Mouse (Mus musculus): Measurements from ENCODE around the gene Dip2c. TPM values are rescaled to one million over a fixed set of nuclear protein-coding genes. Genes with fewer than 3 reads are reported as not detected.

Dip2c gene
- polyA plus RNA-seq, 1 experiment from 2014 or later = 7.1 TPM

GRCm38 (mm10) chr13:9473383-9473782 lies 197.1 kb downstream of the Dip2c start:
- H3K9ac ChIP-seq (ENCODE audit: low read length) = no peak overlapping the region
- no peaks in the 10 kb centered on the region for H3K36me3 ChIP-seq (ENCODE audit: control insufficient read depth, insufficient read depth, low read length)
- H3K27me3 ChIP-seq (ENCODE audit: control insufficient read depth, insufficient read depth, low read length) = no peaks in the 10 kb centered on the region
- H3K4me3 ChIP-seq (ENCODE audit: low read depth, low read length) = no peak overlapping the region
- DNase-seq (ENCODE audit: low spot score, missing footprints) = no peak
- H3K4me2 ChIP-seq = no peak overlapping the region
- H3K27ac ChIP-seq (ENCODE audit: low read depth, low read length) = no peak overlapping the region
- H3K4me1 ChIP-seq (ENCODE audit: control insufficient read depth, insufficient read depth, low read length) = no peaks in the 10 kb centered on the region
- H3K9me3 ChIP-seq (ENCODE audit: control insufficient read depth, low read length) = no peaks in the 10 kb centered on the region
- no peak for ATAC-seq (ENCODE audit: low FRiP score)
- 95% methylated on average over 1 of the region's 1 CpGs for WGBS

- Histone ChIP-seq H3K27ac (ENCODE audit: low read depth, low read length) (no peak overlapping the region), H3K9me3 (ENCODE audit: control insufficient read depth, low read length) (no peaks in the 10 kb centered on the region), H3K27me3 (ENCODE audit: control insufficient read depth, insufficient read depth, low read length) (no peaks in the 10 kb centered on the region), H3K4me2 (no peak overlapping the region), H3K9ac (ENCODE audit: low read length) (no peak overlapping the region), H3K4me3 (ENCODE audit: low read depth, low read length) (no peak overlapping the region), H3K36me3 (ENCODE audit: control insufficient read depth, insufficient read depth, low read length) (no peaks in the 10 kb centered on the region), H3K4me1 (ENCODE audit: control insufficient read depth, insufficient read depth, low read length) (no peaks in the 10 kb centered on the region)
- ATAC-seq (ENCODE audit: low FRiP score) (no peak), DNase-seq (ENCODE audit: low spot score, missing footprints) (no peak)
- WGBS = 96% methylated on average over 1 of the region's 1 CpGs
Observed at GRCm38 (mm10) chr13:9481722-9482121, 205.4 kb downstream of the Dip2c start.

GRCm38 (mm10) chr13:9489696-9490095 lies 213.4 kb downstream of the Dip2c start:
- H3K27ac ChIP-seq (ENCODE audit: low read depth, low read length) = no peak overlapping the region
- no peak for ATAC-seq (ENCODE audit: low FRiP score)
- H3K27me3 ChIP-seq (ENCODE audit: control insufficient read depth, insufficient read depth, low read length) = no peaks in the 10 kb centered on the region
- no peak overlapping the region for H3K9ac ChIP-seq (ENCODE audit: low read length)
- no peaks in the 10 kb centered on the region for H3K9me3 ChIP-seq (ENCODE audit: control insufficient read depth, low read length)
- no peak overlapping the region for H3K4me3 ChIP-seq (ENCODE audit: low read depth, low read length)
- no peaks in the 10 kb centered on the region for H3K4me1 ChIP-seq (ENCODE audit: control insufficient read depth, insufficient read depth, low read length)
- H3K36me3 ChIP-seq (ENCODE audit: control insufficient read depth, insufficient read depth, low read length) = no peaks in the 10 kb centered on the region
- DNase-seq (ENCODE audit: low spot score, missing footprints) = no peak
- 87% methylated on average over 3 of the region's 3 CpGs for WGBS
- H3K4me2 ChIP-seq = no peak overlapping the region

- Histone ChIP-seq H3K36me3 (ENCODE audit: control insufficient read depth, insufficient read depth, low read length) (no peaks in the 10 kb centered on the region), H3K9ac (ENCODE audit: low read length) (no peak overlapping the region), H3K4me3 (ENCODE audit: low read depth, low read length) (no peak overlapping the region), H3K4me1 (ENCODE audit: control insufficient read depth, insufficient read depth, low read length) (no peaks in the 10 kb centered on the region), H3K9me3 (ENCODE audit: control insufficient read depth, low read length) (no peaks in the 10 kb centered on the region), H3K27me3 (ENCODE audit: control insufficient read depth, insufficient read depth, low read length) (no peaks in the 10 kb centered on the region), H3K27ac (ENCODE audit: low read depth, low read length) (no peak overlapping the region), H3K4me2 (peak overlapping the region; percentile 12; the same call in 1 of the 2 replicates)
- DNase-seq (ENCODE audit: low spot score, missing footprints) (no peak), ATAC-seq (ENCODE audit: low FRiP score) (no peak)
- 65% methylated on average over 21 of the region's 21 CpGs for WGBS
Observed at GRCm38 (mm10) chr13:9494726-9495125, 218.4 kb downstream of the Dip2c start.

- H3K9ac ChIP-seq (ENCODE audit: low read length) = no peak overlapping the region
- no peak for DNase-seq (ENCODE audit: low spot score, missing footprints)
- no peaks in the 10 kb centered on the region for H3K9me3 ChIP-seq (ENCODE audit: control insufficient read depth, low read length)
- H3K27ac ChIP-seq (ENCODE audit: low read depth, low read length) = no peak overlapping the region
- no peak overlapping the region for H3K4me2 ChIP-seq
- H3K4me1 ChIP-seq (ENCODE audit: control insufficient read depth, insufficient read depth, low read length) = no peaks in the 10 kb centered on the region
- no peak for ATAC-seq (ENCODE audit: low FRiP score)
- H3K36me3 ChIP-seq (ENCODE audit: control insufficient read depth, insufficient read depth, low read length) = no peaks in the 10 kb centered on the region
- no peaks in the 10 kb centered on the region for H3K27me3 ChIP-seq (ENCODE audit: control insufficient read depth, insufficient read depth, low read length)
- 90% methylated on average over 6 of the region's 6 CpGs for WGBS
- no peak overlapping the region for H3K4me3 ChIP-seq (ENCODE audit: low read depth, low read length)
Observed at GRCm38 (mm10) chr13:9504118-9504856, 228.0 kb downstream of the Dip2c start.

GRCm38 (mm10) chr13:9538556-9538955 lies 262.2 kb downstream of the Dip2c start:
- no peaks in the 10 kb centered on the region for H3K36me3 ChIP-seq (ENCODE audit: control insufficient read depth, insufficient read depth, low read length)
- no peak for DNase-seq (ENCODE audit: low spot score, missing footprints)
- no peak for ATAC-seq (ENCODE audit: low FRiP score)
- no peak overlapping the region for H3K4me2 ChIP-seq
- H3K4me1 ChIP-seq (ENCODE audit: control insufficient read depth, insufficient read depth, low read length) = no peaks in the 10 kb centered on the region
- H3K4me3 ChIP-seq (ENCODE audit: low read depth, low read length) = no peak overlapping the region
- no peak overlapping the region for H3K27ac ChIP-seq (ENCODE audit: low read depth, low read length)
- H3K9ac ChIP-seq (ENCODE audit: low read length) = no peak overlapping the region
- H3K9me3 ChIP-seq (ENCODE audit: control insufficient read depth, low read length) = no peaks in the 10 kb centered on the region
- H3K27me3 ChIP-seq (ENCODE audit: control insufficient read depth, insufficient read depth, low read length) = no peaks in the 10 kb centered on the region

GRCm38 (mm10) chr13:9547698-9548344 lies 271.5 kb downstream of the Dip2c start:
- no peaks in the 10 kb centered on the region for H3K27me3 ChIP-seq (ENCODE audit: control insufficient read depth, insufficient read depth, low read length)
- DNase-seq (ENCODE audit: low spot score, missing footprints) = no peak
- H3K27ac ChIP-seq (ENCODE audit: low read depth, low read length) = no peak overlapping the region
- H3K9me3 ChIP-seq (ENCODE audit: control insufficient read depth, low read length) = no peaks in the 10 kb centered on the region
- no peak for ATAC-seq (ENCODE audit: low FRiP score)
- no peaks in the 10 kb centered on the region for H3K36me3 ChIP-seq (ENCODE audit: control insufficient read depth, insufficient read depth, low read length)
- H3K4me2 ChIP-seq = no peak overlapping the region
- no peak overlapping the region for H3K9ac ChIP-seq (ENCODE audit: low read length)
- no peak overlapping the region for H3K4me3 ChIP-seq (ENCODE audit: low read depth, low read length)
- 16% methylated on average over 9 of the region's 9 CpGs for WGBS
- no peaks in the 10 kb centered on the region for H3K4me1 ChIP-seq (ENCODE audit: control insufficient read depth, insufficient read depth, low read length)

- Histone ChIP-seq H3K36me3 (ENCODE audit: control insufficient read depth, insufficient read depth, low read length) (no peaks in the 10 kb centered on the region), H3K4me2 (no peak overlapping the region), H3K9ac (ENCODE audit: low read length) (no peak overlapping the region), H3K9me3 (ENCODE audit: control insufficient read depth, low read length) (no peaks in the 10 kb centered on the region), H3K4me1 (ENCODE audit: control insufficient read depth, insufficient read depth, low read length) (no peaks in the 10 kb centered on the region), H3K4me3 (ENCODE audit: low read depth, low read length) (no peak overlapping the region), H3K27ac (ENCODE audit: low read depth, low read length) (no peak overlapping the region), H3K27me3 (ENCODE audit: control insufficient read depth, insufficient read depth, low read length) (no peaks in the 10 kb centered on the region)
- DNase-seq (ENCODE audit: low spot score, missing footprints) (no peak), ATAC-seq (ENCODE audit: low FRiP score) (no peak)
- 93% methylated on average over 1 of the region's 1 CpGs for WGBS
Observed at GRCm38 (mm10) chr13:9562099-9562498, 285.8 kb downstream of the Dip2c start.

GRCm38 (mm10) chr13:9562921-9563320 lies 286.6 kb downstream of the Dip2c start:
- Histone ChIP-seq H3K36me3 (ENCODE audit: control insufficient read depth, insufficient read depth, low read length) (no peaks in the 10 kb centered on the region), H3K4me3 (ENCODE audit: low read depth, low read length) (no peak overlapping the region), H3K4me2 (no peak overlapping the region), H3K9me3 (ENCODE audit: control insufficient read depth, low read length) (no peaks in the 10 kb centered on the region), H3K4me1 (ENCODE audit: control insufficient read depth, insufficient read depth, low read length) (no peaks in the 10 kb centered on the region), H3K27me3 (ENCODE audit: control insufficient read depth, insufficient read depth, low read length) (no peaks in the 10 kb centered on the region), H3K27ac (ENCODE audit: low read depth, low read length) (no peak overlapping the region), H3K9ac (ENCODE audit: low read length) (no peak overlapping the region)
- DNase-seq (ENCODE audit: low spot score, missing footprints) = peak; percentile 82
- ATAC-seq (ENCODE audit: low FRiP score) = no peak
- 12% methylated on average over 2 of the region's 2 CpGs for WGBS

Measured in midbrain, embryonic 11.5 days (tissue).